Mouse (Mus musculus): ENCODE results near the gene Atg2a. TPM values are rescaled to one million over a fixed set of nuclear protein-coding genes. Genes with fewer than 3 reads are reported as not detected.

Atg2a gene
- total RNA-seq, 2 experiments from 2014 or later = 8.1 to 9.4 TPM

DNA sequence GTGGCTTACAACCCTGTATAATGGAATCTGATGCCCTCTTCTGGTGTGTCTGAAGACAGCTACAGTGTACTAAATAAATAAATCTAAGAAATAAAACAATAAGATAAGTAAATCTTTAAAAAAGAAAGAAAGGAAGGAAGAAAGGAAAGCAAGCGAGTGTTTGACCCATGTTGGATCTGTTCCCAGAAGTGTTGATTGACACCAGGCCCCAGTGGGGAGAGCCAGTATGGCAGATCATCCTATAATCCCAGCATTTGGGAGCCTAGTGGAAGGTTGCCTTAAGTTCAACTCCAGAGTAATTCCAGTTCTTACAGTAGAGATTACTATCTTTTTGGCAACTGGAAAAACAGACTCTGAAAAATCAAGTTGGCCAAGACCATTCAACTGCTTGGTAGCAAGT lies 4.3 kb downstream of the Atg2a start:
- ATAC-seq (replicated peaks; ENCODE audit: poor library complexity) = no peak

DNA sequence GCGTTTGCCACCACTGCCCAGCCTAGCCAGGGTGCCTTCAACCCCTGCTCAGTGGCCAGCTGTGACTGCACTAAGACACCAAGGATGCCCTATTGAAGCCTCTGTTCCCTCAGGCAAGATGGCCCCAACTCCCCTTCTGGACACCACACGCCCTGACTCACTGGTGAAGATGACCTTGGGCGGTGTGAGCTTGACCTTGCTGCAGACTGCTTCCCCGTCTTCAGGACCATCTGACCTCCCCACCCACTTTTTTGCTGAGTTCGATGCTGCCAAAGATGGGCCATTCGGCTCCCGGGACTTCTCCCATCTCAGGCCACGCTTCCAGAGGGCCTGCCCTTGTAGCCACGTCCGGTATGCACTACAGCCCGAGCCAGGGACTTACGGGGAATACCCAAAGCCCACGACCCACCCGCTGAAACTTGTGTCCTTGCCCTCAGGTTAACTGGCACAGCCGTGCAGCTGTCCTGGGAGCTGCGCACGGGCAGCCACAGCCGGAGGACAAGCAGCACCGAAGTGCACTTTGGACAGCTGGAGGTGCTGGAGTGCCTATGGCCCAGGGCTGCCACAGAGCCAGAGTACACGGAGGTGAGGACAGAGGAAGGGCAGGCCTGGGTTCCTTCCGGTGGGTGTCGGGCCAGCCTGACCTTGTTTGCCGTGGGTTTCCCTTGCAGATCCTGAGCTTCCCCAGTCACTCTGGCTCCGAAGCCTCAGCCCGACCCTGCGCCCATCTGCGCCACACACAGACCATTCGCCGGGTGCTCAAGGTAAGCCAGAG lies 6.2 kb downstream of the Atg2a start:
- no peak for ATAC-seq (replicated peaks; ENCODE audit: poor library complexity)

DNA sequence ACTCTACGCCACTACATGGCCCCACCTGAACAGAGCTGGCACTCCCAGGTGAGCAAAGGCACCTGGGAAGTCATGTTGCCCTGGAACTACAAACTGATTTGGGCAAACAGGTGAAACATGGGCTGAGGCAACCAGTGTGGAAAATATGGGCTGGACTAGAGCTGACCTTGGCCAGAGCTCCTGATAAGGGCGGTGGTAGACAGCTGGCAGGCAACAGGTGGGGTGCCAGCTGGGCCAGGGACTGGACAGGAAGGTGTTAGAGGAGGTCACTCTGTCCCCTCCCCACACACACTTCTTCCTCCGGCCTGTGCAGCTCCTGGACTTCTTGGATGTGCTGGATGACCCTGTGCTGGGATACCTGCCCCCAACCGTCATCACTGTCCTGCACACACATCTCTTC lies 11.6 kb downstream of the Atg2a start:
- ATAC-seq (replicated peaks; ENCODE audit: poor library complexity) = no peak

DNA sequence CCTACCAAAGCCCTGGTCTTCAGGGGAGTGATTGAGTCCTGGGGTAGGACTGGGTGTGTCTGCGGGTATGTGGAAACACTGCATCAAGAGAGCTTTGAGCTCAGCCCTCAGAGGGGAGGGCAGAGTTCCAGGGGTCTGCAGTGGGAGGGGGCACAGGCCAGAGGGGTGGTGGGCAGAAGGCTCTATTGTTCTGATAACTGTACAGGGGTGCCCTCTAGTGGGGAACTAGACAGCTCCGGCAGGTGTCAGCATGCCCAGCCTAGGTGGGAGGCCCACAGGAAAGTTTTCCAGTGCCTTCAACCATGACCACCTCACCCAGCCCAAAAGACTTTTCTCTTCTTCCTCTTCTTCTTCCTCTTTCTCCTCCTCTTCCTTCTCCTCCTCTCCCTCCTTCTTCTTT lies 19.0 kb downstream of the Atg2a start:
- peak; percentile 37; the same call in 1 of the 2 replicates for ATAC-seq (replicated peaks; ENCODE audit: poor library complexity)

DNA sequence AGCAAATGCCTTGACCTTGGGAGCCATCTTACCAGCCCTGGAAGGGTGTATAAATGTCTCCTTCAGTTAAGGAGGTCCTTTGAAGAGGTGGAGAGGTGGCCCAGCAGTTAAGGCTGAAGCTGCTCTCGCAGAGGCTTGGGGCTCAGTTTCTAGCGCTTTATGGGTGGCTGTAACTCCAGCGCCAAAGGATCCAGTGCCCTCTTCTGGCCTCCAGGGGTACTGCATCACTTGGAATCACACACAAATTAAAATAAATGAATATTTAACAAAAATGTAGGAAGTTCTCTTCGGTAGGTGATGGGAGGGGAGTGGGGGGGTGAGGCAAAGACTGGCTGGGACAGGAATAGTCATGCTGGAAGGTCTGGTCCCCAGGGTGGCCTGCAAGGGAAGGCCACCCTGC lies 19.5 kb downstream of the Atg2a start:
- no peak for ATAC-seq (replicated peaks; ENCODE audit: poor library complexity)

DNA sequence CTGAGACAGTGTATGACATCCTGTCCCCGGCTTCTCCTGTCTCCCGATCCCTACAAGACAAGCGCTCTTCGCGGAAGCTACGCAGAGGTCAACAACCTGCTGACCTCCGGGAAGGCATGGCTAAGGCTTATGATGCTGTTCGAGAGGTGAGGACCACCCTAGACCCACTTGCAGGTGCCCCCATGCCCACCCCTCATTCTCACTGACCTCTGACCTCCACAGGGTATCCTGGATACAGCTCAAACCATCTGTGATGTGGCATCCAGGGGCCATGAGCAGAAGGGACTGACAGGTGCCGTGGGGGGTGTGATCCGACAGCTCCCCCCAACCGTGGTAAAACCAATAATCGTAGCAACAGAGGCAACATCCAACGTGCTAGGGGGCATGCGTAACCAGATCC lies 19.9 kb downstream of the Atg2a start:
- ATAC-seq (replicated peaks; ENCODE audit: poor library complexity) = no peak

DNA sequence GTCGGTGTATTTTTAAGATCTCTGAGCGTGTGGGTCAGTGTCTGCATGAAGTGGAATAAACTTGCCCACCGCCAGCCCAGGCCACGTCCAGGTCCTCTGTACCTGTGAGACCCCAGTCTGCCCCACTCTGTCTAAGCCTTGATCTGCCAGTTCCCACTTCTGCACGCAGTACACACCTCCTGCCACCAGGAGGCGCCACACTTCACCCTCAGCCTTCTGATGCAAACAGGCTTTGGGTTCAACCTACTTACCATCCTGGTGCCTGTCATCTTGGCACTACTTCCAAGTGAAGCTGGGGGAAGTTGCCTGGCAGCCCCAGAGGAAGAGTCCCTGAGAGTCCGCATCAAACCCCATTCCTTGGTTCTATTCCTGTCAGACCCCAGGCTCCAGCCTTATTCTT lies 20.8 kb downstream of the Atg2a start:
- peak; percentile 84 for ATAC-seq (replicated peaks; ENCODE audit: poor library complexity)

DNA sequence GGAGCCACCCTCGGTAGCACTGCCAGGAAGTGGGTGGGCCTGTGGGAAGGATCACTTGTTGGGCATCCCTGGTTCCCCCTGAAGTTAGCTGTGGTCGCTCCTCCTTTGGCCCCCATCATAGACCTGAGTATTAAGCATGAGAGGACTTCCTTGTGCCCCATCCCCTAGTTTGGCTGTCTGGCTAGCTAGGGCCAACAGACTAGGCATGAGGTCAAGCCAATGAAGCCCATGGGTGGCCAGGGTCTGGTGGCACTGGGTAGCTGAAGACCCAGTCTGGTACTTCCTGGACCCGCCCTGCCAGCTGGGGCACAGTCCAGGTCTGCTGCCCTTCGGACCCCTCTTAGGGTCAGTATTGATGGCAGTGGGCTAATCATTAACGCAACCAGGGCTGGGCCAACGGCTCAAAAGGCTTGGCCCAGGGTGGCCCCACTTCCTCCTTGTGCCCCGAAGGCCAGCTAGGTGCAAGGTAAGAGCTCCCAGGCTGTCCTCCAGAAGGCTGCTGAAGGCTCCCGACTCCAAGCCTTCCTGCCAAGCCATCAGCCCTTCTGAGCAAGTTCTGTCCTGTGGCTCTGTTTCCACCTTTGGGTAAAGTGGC lies 21.5 kb downstream of the Atg2a start:
- no peak for ATAC-seq (replicated peaks; ENCODE audit: poor library complexity)

DNA sequence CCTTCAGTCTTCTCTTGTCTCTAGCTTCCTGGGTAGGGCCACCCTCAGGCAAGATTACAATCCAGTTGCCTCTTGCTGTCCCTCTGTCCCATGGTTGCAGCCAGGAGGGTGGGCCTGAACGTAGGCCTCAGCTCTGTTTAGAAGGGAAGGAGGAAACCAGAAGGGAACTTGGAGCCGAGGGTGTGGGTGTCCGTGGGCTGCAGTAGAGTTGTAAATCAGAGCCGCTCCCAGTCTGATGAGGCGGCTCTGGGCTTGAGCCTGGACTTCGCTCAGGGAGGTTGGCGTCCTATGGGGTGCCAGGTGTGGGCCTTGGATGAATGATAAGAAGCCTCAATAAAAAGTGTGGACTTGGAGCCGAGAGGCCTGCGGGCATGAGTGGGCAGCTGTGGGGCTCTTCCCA lies 22.7 kb downstream of the Atg2a start:
- ATAC-seq (replicated peaks; ENCODE audit: poor library complexity) = no peak

DNA sequence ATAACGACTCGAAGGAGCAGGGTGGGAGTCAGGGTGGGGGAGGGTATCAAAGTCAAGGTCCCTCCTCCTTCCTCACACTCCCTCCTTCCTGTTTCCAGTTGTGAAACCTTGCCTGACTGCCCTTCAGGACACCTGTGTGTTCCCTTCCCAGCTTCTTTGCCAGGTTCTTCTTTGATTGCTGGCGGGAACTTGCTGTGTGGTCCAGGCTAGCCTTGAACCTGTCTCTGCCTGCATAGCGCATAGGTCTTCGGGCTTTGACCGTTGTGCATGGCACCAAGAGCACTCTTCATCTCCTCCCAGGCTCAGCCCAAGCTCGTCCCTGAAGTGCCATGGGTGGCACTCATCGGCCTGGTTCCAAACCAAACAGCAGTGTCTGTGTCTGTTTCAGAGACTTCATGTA lies 23.5 kb downstream of the Atg2a start:
- no peak for ATAC-seq (replicated peaks; ENCODE audit: poor library complexity)

DNA sequence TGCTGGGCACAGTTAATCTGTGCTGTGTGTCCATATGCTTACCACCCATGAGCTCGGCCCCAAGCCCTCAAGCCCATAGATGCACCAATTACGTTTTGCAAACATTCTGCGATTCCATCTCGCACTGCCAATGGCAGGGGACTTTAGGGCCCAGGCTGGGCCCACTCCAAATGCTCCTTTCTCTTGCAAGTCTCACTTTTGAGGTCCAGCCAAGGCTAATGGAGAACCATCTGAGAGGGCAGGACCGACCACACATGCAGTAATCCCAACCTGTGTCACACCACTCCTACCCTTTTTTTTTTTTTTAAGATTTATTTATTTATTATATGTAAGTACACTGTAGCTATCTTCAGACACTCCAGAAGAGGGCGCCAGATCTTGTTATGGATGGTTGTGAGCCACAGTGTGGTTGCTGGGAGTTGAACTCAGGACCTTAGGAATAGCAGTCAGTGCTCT lies 24.3 kb downstream of the Atg2a start:
- no peak for ATAC-seq (replicated peaks; ENCODE audit: poor library complexity)

DNA sequence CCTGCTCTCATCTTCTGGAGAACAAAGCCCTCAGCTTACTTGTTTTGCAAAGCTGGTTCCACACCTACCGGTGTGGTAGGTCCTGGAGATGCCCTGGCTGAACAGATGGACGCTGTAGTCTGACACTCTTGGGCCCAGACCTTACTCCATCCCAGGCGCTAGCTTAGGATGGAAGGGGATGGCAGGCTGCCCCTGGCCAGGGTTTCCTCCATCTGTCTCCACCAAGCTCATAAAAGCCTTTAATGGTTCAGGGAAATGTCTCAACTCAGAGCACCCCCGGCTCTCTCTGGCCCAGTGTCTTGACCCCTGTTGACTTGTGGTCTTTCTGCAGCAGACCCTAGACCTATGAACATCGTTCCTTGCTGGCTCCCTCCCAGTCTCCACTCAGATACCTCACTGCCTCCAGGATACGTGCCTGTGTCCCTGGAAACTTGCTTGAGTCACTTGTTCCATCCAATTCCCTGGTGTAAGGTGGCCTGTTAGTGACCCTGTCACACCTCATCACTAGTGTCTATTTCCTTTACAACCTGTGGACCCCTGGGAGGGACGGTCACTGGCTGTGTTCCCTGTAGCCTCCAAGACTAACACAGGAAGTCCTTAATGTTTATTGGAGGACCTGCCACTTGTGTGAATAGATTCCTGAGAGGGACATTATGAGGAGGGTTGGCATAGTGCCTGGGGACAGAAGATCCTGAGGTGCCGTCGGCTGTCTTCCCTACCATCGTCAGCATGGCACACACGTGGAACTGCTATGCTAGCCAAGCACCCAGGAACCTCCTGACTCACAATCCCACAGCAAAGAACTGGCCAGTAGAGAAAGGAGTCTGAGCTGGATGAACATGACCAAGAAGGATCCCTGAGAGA lies 26.1 kb downstream of the Atg2a start:
- no peak for ATAC-seq (replicated peaks; ENCODE audit: poor library complexity)

DNA sequence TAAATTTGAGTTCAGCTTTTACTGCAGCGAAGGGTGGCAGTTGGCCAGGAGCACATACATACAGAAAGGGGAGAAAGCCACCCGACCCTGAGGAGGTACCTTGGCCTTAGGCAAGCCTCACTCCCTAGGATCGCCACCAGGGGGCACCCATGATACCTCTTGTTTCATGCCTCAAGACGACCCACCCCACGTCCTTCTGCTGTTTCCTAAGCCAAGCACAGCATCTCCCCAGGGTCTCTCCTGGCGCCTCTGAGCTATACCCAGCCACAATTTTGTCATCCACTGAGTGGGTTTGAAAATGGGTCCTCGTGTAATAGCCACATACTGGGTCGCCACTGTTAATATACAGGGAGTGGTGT lies 26.7 kb downstream of the Atg2a start:
- peak; percentile 91 for ATAC-seq (replicated peaks; ENCODE audit: poor library complexity)

DNA sequence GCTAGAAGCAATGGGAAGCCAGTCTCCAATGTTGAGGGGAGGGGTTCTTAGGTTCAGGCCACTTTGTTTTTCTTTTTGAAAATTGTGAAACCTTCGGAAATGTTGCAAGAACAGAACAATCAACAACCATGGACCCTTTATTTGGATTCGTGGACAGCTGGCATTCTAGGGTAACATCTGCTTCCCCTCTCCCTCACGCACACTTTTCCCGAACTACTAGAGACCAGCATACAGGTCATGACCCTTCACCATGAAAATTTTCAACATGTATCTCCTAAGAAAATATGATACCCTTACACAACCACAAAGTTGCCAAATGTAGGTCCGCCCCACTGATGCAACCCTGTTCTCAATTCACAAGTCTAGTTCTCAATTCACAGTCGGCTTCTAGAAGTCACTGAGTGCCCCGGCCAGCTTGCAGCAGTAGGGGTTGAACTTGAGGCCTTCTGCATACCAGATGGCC lies 27.2 kb downstream of the Atg2a start:
- ATAC-seq (replicated peaks; ENCODE audit: poor library complexity) = peak; percentile 51

DNA sequence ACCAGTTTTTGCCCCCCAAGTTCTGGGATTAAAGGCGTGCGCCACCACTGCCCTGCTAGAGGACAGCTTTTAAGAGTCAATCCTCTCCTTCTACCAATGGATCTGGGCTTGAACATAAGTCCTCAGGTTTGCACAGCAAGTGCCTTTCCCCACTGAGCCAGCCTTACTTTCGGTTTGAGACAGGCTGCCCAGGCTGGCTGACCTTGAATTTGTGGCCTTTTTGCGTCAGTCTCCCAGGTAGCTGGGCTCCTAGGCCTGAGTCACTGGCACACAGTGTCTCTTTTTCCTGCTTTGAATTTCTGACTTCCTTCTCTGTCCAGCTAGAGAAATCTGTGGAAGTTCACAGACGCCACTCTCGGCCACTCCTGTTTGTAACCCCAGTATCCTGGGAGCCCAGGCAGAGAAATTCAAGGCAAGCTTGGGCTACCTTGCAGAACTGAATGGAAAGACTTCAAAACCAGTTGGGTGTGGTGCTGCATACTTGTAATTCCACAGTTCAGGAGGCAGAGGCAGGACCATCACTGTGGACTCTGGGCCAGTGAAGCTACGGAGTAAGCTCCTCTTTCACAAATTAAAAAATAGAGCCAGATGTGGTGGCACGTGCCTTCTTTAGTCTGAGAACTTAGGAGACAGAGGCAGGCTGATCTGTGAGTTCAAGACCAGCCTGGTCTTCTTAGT lies 28.5 kb downstream of the Atg2a start:
- ATAC-seq (replicated peaks; ENCODE audit: poor library complexity) = no peak

DNA sequence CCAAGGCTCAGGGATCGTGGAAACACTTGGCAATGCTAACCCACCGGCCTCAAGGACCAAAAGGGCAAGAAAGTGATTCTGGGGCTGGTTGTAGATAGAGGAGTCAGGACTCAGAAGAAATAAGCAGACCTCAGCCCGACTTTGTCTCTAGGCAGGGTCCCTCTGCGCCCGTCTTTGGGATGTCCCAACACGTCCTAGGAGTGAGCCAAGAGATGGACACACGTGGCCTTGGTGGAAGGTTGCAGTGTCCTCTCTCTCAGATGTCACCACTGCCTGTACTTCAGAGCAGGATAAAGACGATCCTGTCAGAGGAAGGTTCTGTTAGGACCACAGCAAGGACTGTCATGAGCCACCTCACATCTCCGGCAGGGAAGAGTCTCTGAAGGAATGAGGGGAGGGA lies 29.2 kb downstream of the Atg2a start:
- no peak for ATAC-seq (replicated peaks; ENCODE audit: poor library complexity)

DNA sequence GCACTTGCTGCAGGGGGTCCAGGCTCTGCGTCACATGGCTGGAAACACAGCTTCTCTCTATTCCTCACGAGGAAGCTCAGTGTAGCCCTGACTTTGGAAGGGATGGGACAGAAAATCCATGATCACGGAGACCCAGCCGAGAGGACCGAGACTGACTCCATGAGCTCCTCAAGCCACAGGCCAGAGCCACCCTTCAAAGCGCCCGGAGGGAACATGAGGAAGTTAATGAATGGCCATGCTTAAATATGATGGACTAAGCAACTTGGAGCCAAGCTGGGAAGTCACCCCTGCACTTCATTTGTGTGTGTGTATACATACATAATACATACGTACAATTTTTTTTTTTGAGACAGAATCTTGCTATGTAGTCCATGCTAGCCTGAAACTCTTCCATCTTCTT lies 29.7 kb downstream of the Atg2a start:
- no peak for ATAC-seq (replicated peaks; ENCODE audit: poor library complexity)

DNA sequence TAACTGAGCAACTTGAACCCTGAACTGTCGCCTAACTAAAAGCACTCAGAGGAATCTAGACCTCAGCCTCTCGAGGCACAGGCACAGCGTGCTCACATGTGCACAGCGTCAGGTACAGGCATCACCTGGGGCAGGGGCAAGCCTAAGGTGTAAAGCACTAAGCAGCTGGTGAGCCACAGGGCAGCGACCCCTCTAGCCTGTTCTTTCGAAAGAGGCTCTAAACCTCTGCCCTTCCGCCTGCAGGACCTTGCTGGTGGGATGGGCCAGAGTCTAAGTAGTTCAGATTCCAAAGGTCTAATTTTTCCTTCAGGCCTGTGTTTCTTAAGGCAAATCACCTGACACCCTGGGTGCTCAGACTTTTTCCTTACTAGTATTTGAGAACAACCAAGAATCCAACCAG lies 30.6 kb downstream of the Atg2a start:
- ATAC-seq (replicated peaks; ENCODE audit: poor library complexity) = no peak

DNA sequence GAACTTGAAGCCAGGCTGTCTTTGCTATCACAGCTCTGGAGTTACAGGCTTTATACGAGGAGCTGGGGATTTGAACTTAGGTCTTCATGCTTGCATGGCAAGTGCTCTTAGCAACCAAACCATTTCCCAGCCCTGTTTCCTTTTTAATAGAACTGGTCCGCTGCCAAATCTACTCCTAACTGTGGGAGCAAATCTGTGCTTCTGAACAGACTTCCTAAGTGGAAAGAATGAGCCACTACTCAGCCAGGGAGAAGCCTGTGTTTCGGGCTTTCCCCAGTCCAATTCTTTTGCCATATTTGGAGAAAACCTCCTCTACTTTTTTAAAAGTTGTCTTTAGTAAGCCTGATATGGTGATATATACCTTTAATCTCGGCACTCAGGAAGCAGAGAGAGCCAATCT lies 31.3 kb downstream of the Atg2a start:
- ATAC-seq (replicated peaks; ENCODE audit: poor library complexity) = no peak

DNA sequence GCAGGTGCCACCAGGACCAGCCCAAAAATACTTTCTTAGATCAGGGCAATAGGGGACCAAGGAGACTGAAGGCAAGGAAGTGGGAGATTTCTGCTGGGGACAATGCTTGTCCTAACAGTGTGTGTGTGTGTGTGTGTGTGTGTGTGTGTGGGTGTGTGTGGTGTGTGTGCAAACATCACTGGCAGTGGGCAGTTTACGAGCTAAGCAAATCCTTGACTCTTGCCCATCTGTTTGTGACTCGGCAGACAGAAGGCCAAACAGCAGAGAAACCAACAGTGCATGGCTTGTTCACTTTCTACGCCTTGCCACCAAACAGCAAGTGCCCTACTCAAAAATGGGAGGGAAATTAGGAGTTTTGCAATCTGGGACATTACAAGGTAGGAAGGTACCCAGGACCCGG lies 32.1 kb downstream of the Atg2a start:
- ATAC-seq (replicated peaks; ENCODE audit: poor library complexity) = no peak

DNA sequence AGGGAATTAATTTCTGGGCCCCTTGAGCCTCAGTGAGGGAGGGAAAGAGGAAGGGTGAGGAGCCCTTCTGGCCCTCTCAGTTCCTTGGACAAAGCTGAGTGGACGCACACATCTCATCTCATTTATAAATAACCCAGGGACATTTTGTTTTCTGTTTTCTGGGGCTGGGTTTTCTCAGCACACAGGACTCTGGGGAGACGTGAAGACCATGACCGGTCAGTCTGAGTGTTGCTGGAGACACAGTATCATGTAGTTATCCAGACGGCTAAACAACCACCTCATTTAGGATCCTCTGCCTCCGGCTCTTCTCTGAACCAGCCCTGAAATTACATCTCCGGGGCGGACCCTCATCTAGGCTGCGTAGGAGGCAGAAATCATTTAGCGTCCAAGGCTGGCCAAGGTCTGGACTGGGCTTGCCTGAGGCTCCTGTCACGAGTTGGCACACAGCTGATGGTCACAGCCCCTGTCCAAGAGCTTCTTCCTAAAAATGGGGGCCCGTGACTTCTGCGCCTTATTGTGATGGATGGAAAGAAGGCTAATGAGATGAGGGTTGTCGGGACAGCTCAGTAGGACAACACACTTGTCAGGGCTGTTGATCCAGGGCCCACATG lies 32.6 kb downstream of the Atg2a start:
- ATAC-seq (replicated peaks; ENCODE audit: poor library complexity) = no peak

All from megakaryocyte progenitor cell, adult 5-6 weeks (primary cell).